Mouse (Mus musculus) bone marrow, adult 2 months (tissue): Measurements from ENCODE around the gene Cd27.

Source experiments
- CTCF ChIP-seq: fragments of 200-500 bp; IDR thresholded peaks from 2 replicates; pipeline ENCODE4 v1.5.1; 2011; ENCODE audit warnings: low read length, control low read depth; ENCODE audit not compliant: control insufficient read depth, insufficient read depth
- POLR2A ChIP-seq: fragments of 200-500 bp; IDR thresholded peaks from 2 replicates; pipeline ENCODE4 v1.6.1; 2011; ENCODE audit warnings: low read depth, mild to moderate bottlenecking, control low read depth, low read length, borderline replicate concordance; ENCODE audit not compliant: control insufficient read depth

DNA sequence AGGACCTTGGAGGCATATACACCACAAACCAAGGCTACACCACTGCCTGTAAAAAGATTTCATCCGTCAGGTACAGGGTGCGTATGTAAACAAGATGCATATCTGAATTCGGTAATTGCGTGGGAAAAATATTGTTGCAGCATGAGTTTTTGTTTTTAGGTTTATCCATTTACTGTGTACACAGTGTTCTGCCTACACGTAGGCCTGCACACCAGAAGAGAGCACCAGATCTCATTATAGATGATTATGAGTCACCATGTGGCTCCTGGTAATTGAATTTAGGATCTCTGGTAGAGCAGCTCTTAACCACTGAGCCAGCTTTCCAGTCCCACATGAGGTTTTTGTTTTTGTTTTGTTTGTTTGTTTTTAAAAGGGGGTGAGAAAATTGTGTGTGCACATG lies 39.6 kb downstream of the Cd27 start:
- TF ChIP-seq CTCF (no peak), POLR2A (no peak)
